Mouse (Mus musculus): ENCODE data around the gene Alas2. TPM values are rescaled to one million over a fixed set of nuclear protein-coding genes. Genes with fewer than 3 reads are reported as not detected.

Gene Alas2
- polyA plus RNA-seq, 1 experiment from 2014 or later: 29.8 TPM

DNA sequence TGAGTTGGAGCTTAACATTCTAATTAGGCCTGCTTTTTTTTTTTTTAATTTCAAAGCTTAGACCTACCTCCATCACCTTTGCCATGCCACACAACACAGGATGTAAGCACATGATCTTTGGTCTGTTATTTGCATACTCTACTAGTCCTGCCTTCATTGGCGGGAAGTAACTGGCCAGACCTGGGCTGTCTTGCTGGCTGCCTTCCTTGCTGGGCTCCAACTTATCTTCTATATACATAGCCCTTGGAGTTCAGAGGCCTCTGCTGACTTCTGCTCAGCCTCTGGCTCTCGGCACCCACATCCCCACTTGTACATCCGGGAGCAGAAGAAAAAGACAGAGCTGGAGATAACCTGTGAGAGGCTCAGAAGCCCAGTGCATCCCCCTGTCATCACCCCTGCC lies 47.0 kb downstream of the Alas2 start:
- Histone ChIP-seq H3K27me3 (ENCODE audit: control insufficient read depth, insufficient read depth, low read length) (no peaks in the 10 kb centered on the region), H3K4me3 (ENCODE audit: low read depth, low read length) (no peak overlapping the region), H3K36me3 (ENCODE audit: control insufficient read depth, insufficient read depth, low read length) (no peaks in the 10 kb centered on the region), H3K4me2 (ENCODE audit: low read depth, low read length) (no peak overlapping the region), H3K27ac (ENCODE audit: low read depth, low read length) (no peak overlapping the region), H3K4me1 (ENCODE audit: control insufficient read depth, insufficient read depth, low read length) (no peaks in the 10 kb centered on the region), H3K9ac (replicated peaks; ENCODE audit: low read depth, low read length) (no peak overlapping the region), H3K9me3 (ENCODE audit: control insufficient read depth, low read length) (no peaks in the 10 kb centered on the region)
- ATAC-seq (ENCODE audit: low read depth): no peak
- 92% methylated on average over 3 of the region's 3 CpGs for WGBS

DNA sequence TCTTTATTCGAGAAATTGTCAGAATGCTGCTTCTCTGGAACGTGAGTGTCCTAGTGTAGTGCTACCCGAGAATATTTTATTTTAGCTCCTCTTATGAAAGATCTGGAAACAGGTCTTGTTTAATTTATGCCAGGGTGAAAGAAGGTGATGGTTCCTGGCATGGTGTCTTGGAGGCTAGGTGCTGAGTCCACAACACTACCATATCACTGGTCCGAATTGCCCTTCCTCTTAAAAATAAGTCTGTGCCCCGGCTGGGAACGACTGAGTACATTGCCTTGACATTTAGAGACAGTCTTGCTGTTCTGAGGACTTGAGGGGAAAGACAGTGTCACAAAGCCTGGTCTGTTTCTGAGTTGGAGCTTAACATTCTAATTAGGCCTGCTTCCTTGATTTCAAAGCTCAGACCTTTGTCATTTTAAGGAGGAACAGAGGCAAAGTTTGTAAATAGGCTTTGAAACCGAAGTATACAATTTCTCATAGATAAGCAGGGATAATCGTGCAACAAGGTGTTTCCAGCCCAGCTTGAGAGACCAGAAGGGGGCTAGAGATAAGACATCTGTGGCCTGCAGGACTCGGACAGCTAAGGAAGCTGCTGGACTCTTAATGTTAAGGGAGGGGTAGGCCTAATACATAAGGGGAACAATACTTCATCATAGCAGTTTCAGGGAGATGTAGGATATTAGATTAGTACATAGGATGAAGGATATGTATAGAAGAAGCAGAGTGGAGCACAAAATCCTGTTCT lies 48.0 kb downstream of the Alas2 start:
- no peak overlapping the region for H3K4me3 ChIP-seq (ENCODE audit: low read depth, low read length)
- no peaks in the 10 kb centered on the region for H3K4me1 ChIP-seq (ENCODE audit: control insufficient read depth, insufficient read depth, low read length)
- H3K36me3 ChIP-seq (ENCODE audit: control insufficient read depth, insufficient read depth, low read length): no peaks in the 10 kb centered on the region
- no peak for ATAC-seq (ENCODE audit: low read depth)
- no peak overlapping the region for H3K27ac ChIP-seq (ENCODE audit: low read depth, low read length)
- no peaks in the 10 kb centered on the region for H3K9me3 ChIP-seq (ENCODE audit: control insufficient read depth, low read length)
- no peaks in the 10 kb centered on the region for H3K27me3 ChIP-seq (ENCODE audit: control insufficient read depth, insufficient read depth, low read length)
- H3K4me2 ChIP-seq (ENCODE audit: low read depth, low read length): no peak overlapping the region
- H3K9ac ChIP-seq (replicated peaks; ENCODE audit: low read depth, low read length): no peak overlapping the region
- WGBS: 87% methylated on average over 9 of the region's 9 CpGs

DNA sequence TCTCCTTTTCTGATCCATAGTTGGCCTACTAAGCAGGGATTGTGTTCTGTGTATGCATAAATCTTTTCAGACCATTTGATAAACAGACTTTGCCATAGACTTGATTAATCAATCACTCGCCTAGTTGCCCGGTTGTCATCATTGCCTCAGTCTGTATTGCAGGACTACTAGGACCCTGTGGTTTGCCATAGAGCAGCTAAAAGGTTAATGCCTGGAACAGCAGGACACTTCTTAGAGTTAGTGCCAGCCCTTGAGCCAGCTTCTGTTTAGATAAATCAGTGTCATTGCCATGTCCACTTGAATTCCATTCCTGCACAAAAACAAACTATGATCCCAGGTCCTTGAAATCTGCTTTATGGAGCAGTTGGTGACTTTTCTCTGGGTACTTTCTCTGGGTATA lies 51.7 kb downstream of the Alas2 start:
- Histone ChIP-seq H3K4me2 (ENCODE audit: low read depth, low read length) (no peak overlapping the region), H3K9ac (replicated peaks; ENCODE audit: low read depth, low read length) (no peak overlapping the region), H3K4me1 (ENCODE audit: control insufficient read depth, insufficient read depth, low read length) (no peaks in the 10 kb centered on the region), H3K36me3 (ENCODE audit: control insufficient read depth, insufficient read depth, low read length) (no peaks in the 10 kb centered on the region), H3K4me3 (ENCODE audit: low read depth, low read length) (no peak overlapping the region), H3K9me3 (ENCODE audit: control insufficient read depth, low read length) (no peaks in the 10 kb centered on the region), H3K27me3 (ENCODE audit: control insufficient read depth, insufficient read depth, low read length) (no peaks in the 10 kb centered on the region), H3K27ac (ENCODE audit: low read depth, low read length) (no peak overlapping the region)
- WGBS: 70% methylated on average over 2 of the region's 2 CpGs
- no peak for ATAC-seq (ENCODE audit: low read depth)

Small RNA genes lying within 50 kb of the gene (microRNA-seq; reads per million reads assigned to microRNA genes)
- not detected for gene Mir3620

Other genes with a start within 250 kb of the Alas2 start
- gene Tmem29, start 88.2 kb upstream of the Alas2 start, polyA plus RNA-seq (2014; fragmentation: Nextera tagmentation; extraction: Ambion mirVana): 76.2 and 93.6 TPM in 2 replicates
- 4.4 and 5.0 TPM in 2 replicates for gene Pfkfb1, start 40.9 kb downstream of the Alas2 start, polyA plus RNA-seq (2014; fragmentation: Nextera tagmentation; extraction: Ambion mirVana)
- 18.4 and 19.9 TPM in 2 replicates for gene Apex2, start 42.5 kb downstream of the Alas2 start, polyA plus RNA-seq (2014; fragmentation: Nextera tagmentation; extraction: Ambion mirVana)
- 107 and 121 TPM in 2 replicates for gene Tro, start 110.2 kb downstream of the Alas2 start, polyA plus RNA-seq (2014; fragmentation: Nextera tagmentation; extraction: Ambion mirVana)

Measured in neural tube, embryonic 14.5 days (tissue).